Mouse (Mus musculus) midbrain, embryonic 13.5 days (tissue): ENCODE results near the gene Zfp523. TPM values are rescaled to one million over a fixed set of nuclear protein-coding genes. Genes with fewer than 3 reads are reported as not detected.

ENCODE experiments used
- ATAC-seq: fragments of 200-750 bp; cut with Nextera tagmentation; 2 replicates; pipeline ENCODE4 v1.8.0; 2017; ENCODE audit warnings: mild to moderate bottlenecking, moderate TSS enrichment, moderate library complexity
- H3K27ac ChIP-seq: fragments of 300-500 bp; sonication (generic); 2 replicates; pipeline ENCODE4 v1.5.1; 2015; ENCODE audit warnings: inconsistent platforms, mild to moderate bottlenecking, moderate library complexity
- H3K27me3 ChIP-seq: fragments of 300-500 bp; sonication (generic); 2 replicates; pipeline ENCODE4 v1.6.1; 2015; ENCODE audit warnings: mild to moderate bottlenecking, inconsistent platforms
- H3K36me3 ChIP-seq: fragments of 300-500 bp; sonication (generic); 2 replicates; pipeline ENCODE4 v1.6.1; 2015; ENCODE audit warnings: mild to moderate bottlenecking, inconsistent platforms
- H3K4me1 ChIP-seq: fragments of 300-500 bp; sonication (generic); replicated peaks from 2 replicates; pipeline ENCODE4 v1.6.1; 2015; ENCODE audit warnings: inconsistent platforms
- H3K4me2 ChIP-seq: fragments of 300-500 bp; sonication (generic); replicated peaks from 2 replicates; pipeline ENCODE4 v1.6.1; 2015; ENCODE audit warnings: moderate library complexity, mild to moderate bottlenecking, inconsistent platforms
- H3K4me3 ChIP-seq: fragments of 300-500 bp; sonication (generic); replicated peaks from 2 replicates; pipeline ENCODE4 v1.5.1; 2015; ENCODE audit warnings: mild to moderate bottlenecking, inconsistent platforms
- H3K9ac ChIP-seq: fragments of 300-500 bp; sonication (generic); replicated peaks from 2 replicates; pipeline ENCODE4 v1.6.1; 2015; ENCODE audit warnings: mild to moderate bottlenecking, inconsistent platforms
- H3K9me3 ChIP-seq: fragments of 300-500 bp; sonication (generic); 2 replicates; pipeline ENCODE4 v1.6.1; 2016; ENCODE audit warnings: mild to moderate bottlenecking, inconsistent platforms
- WGBS: fragments of 180-500 bp; shearing (Covaris S2); methylation state at CpG from one replicate; pipeline ENCODE4 v1.1.7; 2015; 5-methylcytosine and 5-hydroxymethylcytosine counted together
- polyA plus RNA-seq: library from polyadenylated mRNA; unstranded; fragments of >200 nt; fragmentation: Nextera tagmentation; extraction: Ambion mirVana; gene quantifications from 2 replicates; pipeline ENCODE4 v1.2.1, GENCODE M21; 2015

Zfp523 gene
- polyA plus RNA-seq = 44.2 and 45.6 TPM in 2 replicates

GRCm38 (mm10) chr17:28176775-28177539 is at the start of gene Zfp523:
Zfp523 (plus strand) TSS chr17:28177129.
- Histone ChIP-seq H3K4me3 (peak within 1 kb of the TSS; percentile 84), H3K4me2 (peak within 1 kb of the TSS; percentile 71), H3K27me3 (no peaks in the 10 kb centered on the region), H3K4me1 (peaks cover 54% of the 10 kb centered on the region), H3K9me3 (no peaks in the 10 kb centered on the region), H3K36me3 (peaks cover 16% of the 10 kb centered on the region), H3K27ac (peak within 1 kb of the TSS; percentile 95), H3K9ac (peak within 1 kb of the TSS; percentile 94)
- under 1% methylated on average over 82 of the region's 82 CpGs for WGBS
- ATAC-seq = peak; percentile 90

DNA sequence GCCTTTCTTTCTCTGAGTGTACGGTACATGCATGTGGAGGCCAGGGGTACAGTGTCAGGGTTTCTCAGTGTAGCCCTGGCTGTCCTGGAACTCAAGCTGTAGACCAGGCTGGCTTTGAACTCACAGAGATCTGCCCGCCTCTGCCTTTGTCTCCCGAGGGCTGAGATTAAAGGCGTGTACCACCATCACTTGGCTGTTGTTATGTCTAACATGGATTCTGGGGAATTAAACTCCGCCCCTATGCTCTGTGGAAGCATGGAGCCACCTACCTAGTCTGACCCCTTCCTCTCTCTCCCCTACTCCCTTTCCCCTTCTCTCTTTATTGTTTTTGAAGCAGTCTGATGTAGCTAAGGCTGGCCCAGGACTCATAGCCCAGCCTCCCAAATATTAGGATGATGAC is 47.1 kb upstream of the Zfp523 start:
- no peak overlapping the region for H3K4me3 ChIP-seq
- H3K36me3 ChIP-seq = no peaks in the 10 kb centered on the region
- H3K4me2 ChIP-seq = no peak overlapping the region
- 91% methylated on average over 5 of the region's 5 CpGs for WGBS
- no peak overlapping the region for H3K27ac ChIP-seq
- H3K9me3 ChIP-seq = no peaks in the 10 kb centered on the region
- peaks cover 11% of the 10 kb centered on the region for H3K27me3 ChIP-seq
- no peak for ATAC-seq
- H3K4me1 ChIP-seq = peaks cover 17% of the 10 kb centered on the region
- H3K9ac ChIP-seq = no peak overlapping the region

DNA sequence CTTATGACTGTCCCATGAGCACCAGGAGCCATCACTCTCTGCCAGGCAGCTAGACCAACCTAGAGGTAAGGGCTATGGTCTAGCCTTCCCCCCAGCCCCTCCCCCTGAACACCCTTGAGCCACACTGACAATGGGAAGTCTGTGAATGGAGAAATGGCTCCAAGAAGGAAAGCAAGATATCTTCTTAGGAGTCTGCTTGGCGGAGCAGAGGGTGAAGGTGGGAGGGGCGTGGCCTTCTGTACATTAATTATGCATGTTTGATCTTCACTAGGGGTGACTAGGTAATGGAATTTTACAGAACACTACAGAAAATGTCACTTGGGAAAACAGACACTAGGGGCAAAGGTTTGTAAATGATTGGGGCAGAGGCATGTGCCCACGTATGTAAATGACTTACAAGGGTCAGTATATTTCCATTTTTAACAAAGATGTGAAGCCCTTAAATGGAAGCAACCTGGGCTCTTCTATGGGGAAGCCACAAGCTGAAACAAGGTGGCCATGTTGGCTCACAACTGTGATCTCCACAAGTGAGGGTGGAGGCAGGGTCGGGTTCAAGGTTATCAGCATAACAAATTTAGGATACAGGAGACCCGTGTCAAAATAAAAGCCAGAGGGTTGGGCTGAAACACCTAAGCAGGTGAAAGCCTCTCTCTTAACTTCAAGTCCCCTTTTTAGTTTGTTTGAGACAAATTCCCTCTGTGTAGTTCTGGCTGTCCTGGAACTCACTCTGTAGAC is 46.4 kb upstream of the Zfp523 start:
- Histone ChIP-seq H3K9me3 (no peaks in the 10 kb centered on the region), H3K4me3 (no peak overlapping the region), H3K36me3 (no peaks in the 10 kb centered on the region), H3K27me3 (peaks cover 10% of the 10 kb centered on the region; the same call in 1 of the 2 replicates), H3K4me2 (no peak overlapping the region), H3K4me1 (peaks cover 16% of the 10 kb centered on the region), H3K9ac (no peak overlapping the region), H3K27ac (no peak overlapping the region)
- no peak for ATAC-seq
- 72% methylated on average over 5 of the region's 5 CpGs for WGBS

GRCm38 (mm10) chr17:28131156-28131555 is 45.8 kb upstream of the Zfp523 start:
- H3K9ac ChIP-seq = no peak overlapping the region
- 0 out of 2 replicates have a peak overlapping the region, but pooled peaks have one; percentile 20 for H3K27ac ChIP-seq
- peaks cover 10% of the 10 kb centered on the region; the same call in 1 of the 2 replicates for H3K27me3 ChIP-seq
- H3K4me1 ChIP-seq = peaks cover 16% of the 10 kb centered on the region
- H3K36me3 ChIP-seq = no peaks in the 10 kb centered on the region
- no peak overlapping the region for H3K4me2 ChIP-seq
- no peak overlapping the region for H3K4me3 ChIP-seq
- H3K9me3 ChIP-seq = no peaks in the 10 kb centered on the region
- ATAC-seq = no peak

GRCm38 (mm10) chr17:28133193-28133592 is 43.7 kb upstream of the Zfp523 start:
- Histone ChIP-seq H3K4me3 (no peak overlapping the region), H3K9me3 (no peaks in the 10 kb centered on the region), H3K27ac (no peak overlapping the region), H3K4me2 (no peak overlapping the region), H3K4me1 (peaks cover 20% of the 10 kb centered on the region), H3K27me3 (peaks cover 10% of the 10 kb centered on the region; the same call in 1 of the 2 replicates), H3K9ac (0 out of 2 replicates have a peak overlapping the region, but pooled peaks have one; percentile 19), H3K36me3 (no peaks in the 10 kb centered on the region)
- peak; percentile 54; the same call in 1 of the 2 replicates for ATAC-seq
- 6% methylated on average over 14 of the region's 14 CpGs for WGBS

DNA sequence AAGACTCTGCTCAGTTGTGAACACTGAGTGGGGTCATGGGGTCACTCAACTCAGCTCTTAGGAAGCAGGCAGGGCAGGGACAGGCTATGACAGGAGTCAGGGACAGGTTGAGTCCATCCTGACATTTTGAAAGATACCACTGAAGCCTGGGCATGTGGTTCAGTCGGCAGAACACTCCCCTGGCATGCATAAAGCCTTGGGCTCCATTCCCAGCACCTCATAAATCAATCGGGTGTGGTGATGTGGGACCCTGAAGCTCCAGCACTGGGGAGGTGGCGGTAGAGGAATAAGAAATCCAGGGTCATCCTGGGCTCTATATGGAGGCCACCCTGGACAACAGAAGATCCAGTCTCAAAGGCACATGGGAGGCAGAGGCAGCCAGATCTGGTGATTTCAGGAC is 41.4 kb upstream of the Zfp523 start:
- ATAC-seq = no peak
- 86% methylated on average over 3 of the region's 3 CpGs for WGBS
- Histone ChIP-seq H3K4me1 (peaks cover 27% of the 10 kb centered on the region), H3K27me3 (peaks cover 21% of the 10 kb centered on the region), H3K27ac (no peak overlapping the region), H3K4me2 (no peak overlapping the region), H3K36me3 (no peaks in the 10 kb centered on the region), H3K9me3 (no peaks in the 10 kb centered on the region), H3K9ac (no peak overlapping the region), H3K4me3 (no peak overlapping the region)

DNA sequence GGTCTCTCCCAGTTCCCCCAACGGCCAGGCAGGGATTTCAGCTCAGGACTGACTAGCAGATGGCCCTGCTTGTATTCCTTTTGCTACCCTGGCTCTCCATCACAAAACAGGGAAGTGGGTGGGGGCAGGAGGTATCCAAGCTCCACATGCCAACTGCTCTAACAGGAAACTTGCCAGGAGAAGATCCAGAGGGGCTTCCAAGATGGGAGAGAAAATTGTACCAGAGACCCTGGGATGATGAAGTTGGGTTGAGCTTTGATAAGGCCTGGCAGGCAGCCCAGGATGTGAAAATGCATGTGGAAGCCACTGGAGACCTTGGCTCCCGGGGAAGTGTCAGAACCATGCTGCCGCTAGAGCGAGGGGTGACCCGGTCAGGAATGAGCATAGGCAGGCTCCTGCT is 40.7 kb upstream of the Zfp523 start:
- Histone ChIP-seq H3K36me3 (no peaks in the 10 kb centered on the region), H3K4me1 (peaks cover 34% of the 10 kb centered on the region), H3K27ac (no peak overlapping the region), H3K4me2 (no peak overlapping the region), H3K27me3 (peaks cover 24% of the 10 kb centered on the region), H3K4me3 (no peak overlapping the region), H3K9me3 (no peaks in the 10 kb centered on the region), H3K9ac (no peak overlapping the region)
- no peak for ATAC-seq
- 56% methylated on average over 5 of the region's 5 CpGs for WGBS

- peaks cover 36% of the 10 kb centered on the region for H3K4me1 ChIP-seq
- 89% methylated on average over 8 of the region's 8 CpGs for WGBS
- H3K4me3 ChIP-seq = no peak overlapping the region
- H3K9ac ChIP-seq = no peak overlapping the region
- H3K27me3 ChIP-seq = peaks cover 24% of the 10 kb centered on the region
- H3K27ac ChIP-seq = no peak overlapping the region
- H3K36me3 ChIP-seq = no peaks in the 10 kb centered on the region
- no peak overlapping the region for H3K4me2 ChIP-seq
- ATAC-seq = no peak
- H3K9me3 ChIP-seq = no peaks in the 10 kb centered on the region
Observed at GRCm38 (mm10) chr17:28138013-28138412, 38.9 kb upstream of the Zfp523 start.

- Histone ChIP-seq H3K27ac (no peak overlapping the region), H3K27me3 (peaks cover 23% of the 10 kb centered on the region), H3K4me1 (peaks cover 38% of the 10 kb centered on the region), H3K9me3 (no peaks in the 10 kb centered on the region), H3K4me3 (no peak overlapping the region), H3K4me2 (no peak overlapping the region), H3K9ac (no peak overlapping the region), H3K36me3 (no peaks in the 10 kb centered on the region)
- ATAC-seq = no peak
- 76% methylated on average over 9 of the region's 9 CpGs for WGBS
Observed at GRCm38 (mm10) chr17:28138685-28139084, 38.2 kb upstream of the Zfp523 start.

DNA sequence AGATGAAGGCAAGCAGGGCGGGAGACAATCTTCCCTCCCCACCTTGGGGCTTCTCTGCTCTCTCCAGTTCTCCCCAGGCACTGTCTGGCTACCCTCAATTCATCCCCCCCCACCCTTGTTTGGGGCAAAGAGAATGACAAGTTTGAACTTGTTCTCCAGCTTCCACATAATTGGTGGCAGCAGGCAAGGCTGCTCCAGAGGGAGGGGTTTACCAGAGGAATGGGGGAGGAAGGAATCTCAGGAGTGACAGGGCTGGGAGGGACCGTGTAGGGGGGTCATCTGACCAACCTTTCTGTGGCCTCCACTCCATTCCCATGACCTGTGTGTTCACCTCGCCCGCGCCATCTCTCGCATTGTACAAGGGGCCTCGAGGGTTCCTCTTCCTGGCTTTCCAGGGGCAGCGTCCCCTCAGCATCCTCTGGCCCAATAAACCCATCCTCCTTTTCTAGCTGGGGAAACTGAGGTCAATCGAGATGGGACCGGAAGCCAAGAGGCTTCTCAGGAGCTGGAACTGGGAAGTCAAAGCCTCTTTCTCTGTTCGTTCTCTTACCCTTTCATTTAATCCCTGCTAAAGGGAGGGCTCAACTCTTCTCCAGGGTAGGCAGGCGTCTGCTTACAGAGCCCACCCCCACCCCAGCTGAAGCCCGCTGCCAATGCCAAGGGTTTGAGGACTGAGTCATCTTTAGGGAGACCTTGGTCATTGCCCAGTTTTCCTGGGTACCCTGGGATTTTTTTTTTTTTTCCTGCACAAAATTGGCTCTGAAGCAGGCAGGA is 36.3 kb upstream of the Zfp523 start:
- H3K27ac ChIP-seq = peak overlapping the region; percentile 96
- peak overlapping the region; percentile 76; the same call in 1 of the 2 replicates for H3K4me3 ChIP-seq
- H3K9ac ChIP-seq = peak overlapping the region; percentile 91
- H3K9me3 ChIP-seq = no peaks in the 10 kb centered on the region
- WGBS = 17% methylated on average over 13 of the region's 13 CpGs
- no peak for ATAC-seq
- peak overlapping the region; percentile 87 for H3K4me2 ChIP-seq
- no peaks in the 10 kb centered on the region for H3K36me3 ChIP-seq
- peaks cover 14% of the 10 kb centered on the region for H3K27me3 ChIP-seq
- peaks cover 57% of the 10 kb centered on the region for H3K4me1 ChIP-seq

- Histone ChIP-seq H3K9me3 (no peaks in the 10 kb centered on the region), H3K27ac (peak overlapping the region; percentile 96), H3K36me3 (no peaks in the 10 kb centered on the region), H3K27me3 (peaks cover 14% of the 10 kb centered on the region), H3K4me2 (peak overlapping the region; percentile 87), H3K4me3 (peak overlapping the region; percentile 76), H3K4me1 (peaks cover 62% of the 10 kb centered on the region), H3K9ac (peak overlapping the region; percentile 91)
- peak; percentile 44 for ATAC-seq
- WGBS = under 1% methylated on average over 15 of the region's 15 CpGs
Observed at GRCm38 (mm10) chr17:28141205-28141650, 35.7 kb upstream of the Zfp523 start.
